Mouse (Mus musculus): ENCODE results near the gene Avp. TPM values are rescaled to one million over a fixed set of nuclear protein-coding genes. Genes with fewer than 3 reads are reported as not detected.

Avp gene
- not detected for polyA plus RNA-seq (2014; fragmentation: Illumina TruSeq; extraction: RNeasy Lipid Tissue Mini Kit (QIAGEN cat#74804); ENCODE audit: low read depth, low replicate concordance)

DNA sequence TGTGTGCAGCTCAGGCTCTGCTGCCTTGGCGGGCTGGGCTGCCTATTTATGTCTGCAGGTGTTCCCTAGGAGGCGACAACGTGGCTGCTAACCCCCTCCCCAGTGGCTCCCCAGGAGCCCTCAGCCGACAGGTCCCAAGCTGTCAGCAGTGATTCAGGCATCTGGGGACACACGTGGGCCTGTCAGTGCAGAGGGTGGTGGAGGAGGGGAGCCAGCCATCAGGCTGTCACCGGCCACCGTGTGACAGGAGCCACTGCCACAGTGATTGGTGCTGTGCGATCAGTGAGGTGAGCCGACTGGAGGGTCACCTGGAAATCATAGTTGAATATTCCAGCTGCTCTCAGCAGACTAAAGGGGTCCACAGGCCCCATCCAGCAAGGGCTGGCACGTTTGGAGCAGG lies at the start of gene Avp:
TSS of gene Avp (minus strand) at position 3 of the 400 bp plus-strand sequence.

GRCm38 (mm10) chr2:130629839-130630203 lies 47.5 kb upstream of the Avp start, which contains the start of the genes Fastkd5 and Ubox5:
Gene Fastkd5 (minus strand): TSS chr2:130630027.
Gene Ubox5 (minus strand): TSS chr2:130630038.

GRCm38 (mm10) chr2:130575873-130576272 lies 6.5 kb downstream of the Avp start, which contains the start of gene Oxt:
Gene Oxt (plus strand): TSS chr2:130576173.

DNA sequence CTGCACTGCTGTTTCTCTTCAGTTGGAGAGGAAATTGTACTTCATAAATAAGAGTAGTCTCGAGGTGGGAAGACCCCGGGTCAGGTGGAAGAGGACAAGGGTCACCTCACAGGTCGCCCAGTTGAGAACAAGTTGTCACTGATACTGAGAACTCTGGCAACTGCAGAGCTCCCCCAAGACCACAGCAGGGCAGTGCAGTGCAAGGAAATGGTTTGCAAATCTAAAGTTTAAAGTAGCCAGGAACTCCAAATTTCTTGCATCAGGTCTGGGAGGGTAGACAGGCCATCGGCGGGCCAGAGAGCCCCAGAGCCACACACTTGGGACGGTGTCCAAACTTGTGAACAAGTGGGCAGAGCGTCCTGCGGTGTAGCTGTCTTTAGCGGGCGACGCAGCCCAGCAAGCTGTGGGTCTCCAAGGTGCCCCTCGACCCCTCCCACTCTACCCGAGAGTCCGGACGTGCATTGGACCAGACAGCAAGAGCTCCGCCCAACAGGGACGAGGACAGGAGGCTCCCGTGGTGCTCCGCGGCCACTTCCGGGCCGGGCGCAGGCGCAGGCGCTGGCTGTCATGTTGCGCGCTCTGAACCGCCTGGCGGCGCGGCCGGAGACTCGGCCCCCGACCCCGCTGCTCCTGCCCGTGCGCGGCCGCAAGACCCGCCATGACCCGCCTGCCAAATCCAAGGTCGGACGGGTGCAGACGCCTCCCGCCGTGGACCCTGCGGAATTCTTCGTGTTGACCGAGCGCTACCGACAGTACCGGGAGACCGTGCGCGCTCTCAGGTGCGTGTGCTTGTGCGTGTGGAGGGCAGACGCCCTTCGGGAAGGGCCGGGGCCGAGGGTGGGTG lies 18.9 kb downstream of the Avp start, which contains the start of gene Mrps26:
TSS of gene Mrps26 (plus strand) at position 531 of the 844 bp plus-strand sequence.

Other genes starting within 250 kb of the Avp start
- not detected for gene Cpxm1, start 185.0 kb downstream of the Avp start, polyA plus RNA-seq (2014; fragmentation: Illumina TruSeq; extraction: RNeasy Lipid Tissue Mini Kit (QIAGEN cat#74804); ENCODE audit: low read depth, low replicate concordance)
- not detected for gene Gm28372, start 177.3 kb downstream of the Avp start, polyA plus RNA-seq (2014; fragmentation: Illumina TruSeq; extraction: RNeasy Lipid Tissue Mini Kit (QIAGEN cat#74804); ENCODE audit: low read depth, low replicate concordance)
- gene 1700020A23Rik, start 177.3 kb downstream of the Avp start, polyA plus RNA-seq (2014; fragmentation: Illumina TruSeq; extraction: RNeasy Lipid Tissue Mini Kit (QIAGEN cat#74804); ENCODE audit: low read depth, low replicate concordance) = not detected
- gene Tmem239, start 176.1 kb downstream of the Avp start, polyA plus RNA-seq (2014; fragmentation: Illumina TruSeq; extraction: RNeasy Lipid Tissue Mini Kit (QIAGEN cat#74804); ENCODE audit: low read depth, low replicate concordance) = not detected
- gene Vps16, start 158.2 kb downstream of the Avp start, polyA plus RNA-seq (2014; fragmentation: Illumina TruSeq; extraction: RNeasy Lipid Tissue Mini Kit (QIAGEN cat#74804); ENCODE audit: low read depth, low replicate concordance) = 15.7 TPM
- 5.1 TPM for gene Pced1a, start 157.9 kb downstream of the Avp start, polyA plus RNA-seq (2014; fragmentation: Illumina TruSeq; extraction: RNeasy Lipid Tissue Mini Kit (QIAGEN cat#74804); ENCODE audit: low read depth, low replicate concordance)
- gene Ptpra, start 132.3 kb downstream of the Avp start, polyA plus RNA-seq (2014; fragmentation: Illumina TruSeq; extraction: RNeasy Lipid Tissue Mini Kit (QIAGEN cat#74804); ENCODE audit: low read depth, low replicate concordance) = 41.6 TPM
- gene Mrps26, start 18.8 kb downstream of the Avp start, polyA plus RNA-seq (2014; fragmentation: Illumina TruSeq; extraction: RNeasy Lipid Tissue Mini Kit (QIAGEN cat#74804); ENCODE audit: low read depth, low replicate concordance) = 2.6 TPM
- gene Oxt, start 6.4 kb downstream of the Avp start, polyA plus RNA-seq (2014; fragmentation: Illumina TruSeq; extraction: RNeasy Lipid Tissue Mini Kit (QIAGEN cat#74804); ENCODE audit: low read depth, low replicate concordance) = not detected
- 16.1 TPM for gene Fastkd5, start 47.5 kb upstream of the Avp start, polyA plus RNA-seq (2014; fragmentation: Illumina TruSeq; extraction: RNeasy Lipid Tissue Mini Kit (QIAGEN cat#74804); ENCODE audit: low read depth, low replicate concordance)
- 2.9 TPM for gene Ubox5, start 47.5 kb upstream of the Avp start, polyA plus RNA-seq (2014; fragmentation: Illumina TruSeq; extraction: RNeasy Lipid Tissue Mini Kit (QIAGEN cat#74804); ENCODE audit: low read depth, low replicate concordance)
- 3.4 TPM for gene Lzts3, start 60.2 kb upstream of the Avp start, polyA plus RNA-seq (2014; fragmentation: Illumina TruSeq; extraction: RNeasy Lipid Tissue Mini Kit (QIAGEN cat#74804); ENCODE audit: low read depth, low replicate concordance)
- gene Ddrgk1, start 82.1 kb upstream of the Avp start, polyA plus RNA-seq (2014; fragmentation: Illumina TruSeq; extraction: RNeasy Lipid Tissue Mini Kit (QIAGEN cat#74804); ENCODE audit: low read depth, low replicate concordance) = 18.8 TPM
- 20.9 TPM for gene Itpa, start 85.1 kb upstream of the Avp start, polyA plus RNA-seq (2014; fragmentation: Illumina TruSeq; extraction: RNeasy Lipid Tissue Mini Kit (QIAGEN cat#74804); ENCODE audit: low read depth, low replicate concordance)
- not detected for gene Slc4a11, start 115.0 kb upstream of the Avp start, polyA plus RNA-seq (2014; fragmentation: Illumina TruSeq; extraction: RNeasy Lipid Tissue Mini Kit (QIAGEN cat#74804); ENCODE audit: low read depth, low replicate concordance)

Measured in liver, adult 10 weeks (tissue).